Mouse (Mus musculus) kidney, postnatal 10 days (tissue): ENCODE data around the gene Olfr1537.

Source experiments
- DNase-seq: peaks from one replicate; pipeline ENCODE4 v3.0.0; 2021; ENCODE audit warnings: mixed read lengths

Olfr1537 gene

GRCm38 (mm10) chr9:39249894-39250293 lies at the start of gene Olfr1537:
Gene Olfr1537, minus strand, starts transcription at chr9:39249994.
- DNase-seq, result no peak

- DNase-seq, result no peak
Observed at GRCm38 (mm10) chr9:39287136-39287535, 37.3 kb upstream of the Olfr1537 start.

GRCm38 (mm10) chr9:39276718-39277117 lies 26.9 kb upstream of the Olfr1537 start, which contains the start of gene Olfr945:
Gene Olfr945, minus strand, starts transcription at chr9:39276818.
- no peak for DNase-seq

GRCm38 (mm10) chr9:39201620-39202019 lies 48.2 kb downstream of the Olfr1537 start, which contains the start of gene Olfr944:
Gene Olfr944, plus strand, starts transcription at chr9:39201920.
- DNase-seq, result no peak
